Mouse (Mus musculus) spleen, postnatal 14 days (tissue): ENCODE data around the gene Chchd6.

Experiments used
- DNase-seq, 2 experiments: peaks; one replicate each; pipeline ENCODE4 v3.0.0; 2021 to 2022; ENCODE audit warnings: low spot score in 2 of 2

The Chchd6 gene

GRCm38 (mm10) chr6:89510154-89510553 is 85.3 kb downstream of the Chchd6 start:
- no peak for DNase-seq

GRCm38 (mm10) chr6:89508725-89509124 is 86.7 kb downstream of the Chchd6 start:
- DNase-seq, result no peak

GRCm38 (mm10) chr6:89508263-89508662 is 87.2 kb downstream of the Chchd6 start:
- no peak for DNase-seq

GRCm38 (mm10) chr6:89499961-89500360 is 95.5 kb downstream of the Chchd6 start:
- DNase-seq, result no peak

GRCm38 (mm10) chr6:89498764-89499516 is 96.5 kb downstream of the Chchd6 start:
- DNase-seq, result no peak

- no peak for DNase-seq
Measured at GRCm38 (mm10) chr6:89496916-89497315, 98.5 kb downstream of the Chchd6 start.

- DNase-seq, result no peak
Measured at GRCm38 (mm10) chr6:89492368-89492767, 103.1 kb downstream of the Chchd6 start.

- DNase-seq, result no peak
Measured at GRCm38 (mm10) chr6:89490369-89490768, 105.1 kb downstream of the Chchd6 start.

- no peak for DNase-seq
Measured at GRCm38 (mm10) chr6:89489533-89489932, 105.9 kb downstream of the Chchd6 start.

GRCm38 (mm10) chr6:89486055-89486454 is 109.4 kb downstream of the Chchd6 start:
- DNase-seq, result no peak

- DNase-seq, result no peak
Measured at GRCm38 (mm10) chr6:89481192-89481591, 114.3 kb downstream of the Chchd6 start.

- no peak for DNase-seq
Measured at GRCm38 (mm10) chr6:89467908-89468307, 127.5 kb downstream of the Chchd6 start.

- no peak for DNase-seq
Measured at GRCm38 (mm10) chr6:89467290-89467689, 128.2 kb downstream of the Chchd6 start.

- no peak for DNase-seq
Measured at GRCm38 (mm10) chr6:89466875-89467274, 128.6 kb downstream of the Chchd6 start.

- no peak for DNase-seq
Measured at GRCm38 (mm10) chr6:89466053-89466708, 129.3 kb downstream of the Chchd6 start.

GRCm38 (mm10) chr6:89462223-89462760 is 133.2 kb downstream of the Chchd6 start:
- no peak for DNase-seq

- DNase-seq, result no peak
Measured at GRCm38 (mm10) chr6:89461250-89462222, 133.9 kb downstream of the Chchd6 start.

- no peak for DNase-seq
Measured at GRCm38 (mm10) chr6:89459634-89460033, 135.8 kb downstream of the Chchd6 start.

GRCm38 (mm10) chr6:89457601-89458000 is 137.9 kb downstream of the Chchd6 start:
- no peak for DNase-seq

GRCm38 (mm10) chr6:89456409-89456961 is 139.0 kb downstream of the Chchd6 start:
- DNase-seq, result no peak

- peak in 1 of 2 experiments; percentile 23 for DNase-seq
Measured at GRCm38 (mm10) chr6:89455523-89456000, 139.9 kb downstream of the Chchd6 start.
